Mouse (Mus musculus): ENCODE data around the gene 9030025P20Rik. TPM values are rescaled to one million over a fixed set of nuclear protein-coding genes. Genes with fewer than 3 reads are reported as not detected.
"Not testable (repeated sequence)": the region's sequence is repeated elsewhere in the genome, so short reads cannot be mapped to it uniquely, and the experiment has no call there.

9030025P20Rik gene
- polyA plus RNA-seq, 1 experiment from 2014 or later = 8.7 TPM

DNA sequence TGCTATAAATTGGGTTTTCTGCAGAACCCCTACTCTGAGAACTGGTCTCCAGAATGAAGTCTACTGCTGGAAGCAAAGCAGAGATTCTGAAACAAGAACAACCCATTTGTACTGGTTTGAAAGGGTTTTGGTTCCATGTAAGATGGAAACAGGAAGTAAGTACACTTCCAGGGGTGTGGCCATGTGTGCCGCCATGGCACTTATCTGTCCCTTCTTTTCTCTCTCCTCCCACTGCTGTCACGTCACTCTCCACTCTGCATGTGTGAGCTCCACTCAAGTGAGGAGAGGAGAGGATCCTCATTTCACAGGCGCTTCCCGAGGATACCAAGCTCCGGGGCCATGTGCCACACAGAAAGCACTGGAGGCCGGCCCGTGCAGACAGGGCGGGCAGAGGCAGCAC is 24.8 kb upstream of the 9030025P20Rik start:
- Histone ChIP-seq H3K36me3 (peaks cover 44% of the 10 kb centered on the region), H3K9ac (no peak overlapping the region), H3K4me3 (no peak overlapping the region), H3K27me3 (no peaks in the 10 kb centered on the region), H3K4me2 (no peak overlapping the region), H3K27ac (replicated peaks) (no peak overlapping the region), H3K4me1 (replicated peaks) (no peaks in the 10 kb centered on the region), H3K9me3 (no peaks in the 10 kb centered on the region)
- ATAC-seq (ENCODE audit: low FRiP score, low read depth) = no peak
- WGBS = 93% methylated on average over 8 of the region's 8 CpGs

DNA sequence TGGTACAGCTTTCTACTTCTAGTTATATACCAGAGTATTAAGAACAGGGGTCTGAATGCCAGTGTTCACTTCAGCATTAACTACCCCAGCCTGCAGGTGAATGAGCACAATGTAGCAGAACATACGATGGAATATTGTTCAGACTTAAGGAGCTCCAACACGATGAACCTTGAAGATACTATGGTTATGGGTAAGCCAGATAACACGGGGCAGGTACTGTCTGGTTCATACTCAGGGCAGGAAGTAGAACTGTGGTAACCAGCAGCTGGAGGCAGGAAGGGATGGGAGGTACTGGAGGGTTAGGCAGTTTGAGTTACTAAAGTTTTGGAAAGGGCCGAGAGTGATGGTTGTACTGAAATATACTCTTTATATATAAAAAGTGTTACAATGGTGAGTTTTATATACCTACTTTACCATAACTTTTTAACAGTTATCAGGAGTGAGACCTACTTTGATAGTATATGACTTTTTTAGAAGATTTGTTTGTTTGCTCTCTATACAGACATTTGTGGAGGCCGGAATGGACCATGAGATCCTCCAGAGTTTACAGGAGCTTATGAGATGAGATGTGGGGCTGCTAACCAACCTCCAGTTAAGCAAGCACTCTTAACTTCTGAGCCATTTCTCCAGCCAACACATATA is 19.5 kb upstream of the 9030025P20Rik start:
- Histone ChIP-seq H3K4me2 (no peak overlapping the region), H3K4me3 (no peak overlapping the region), H3K9ac (no peak overlapping the region), H3K36me3 (peaks cover 9% of the 10 kb centered on the region), H3K27me3 (no peaks in the 10 kb centered on the region), H3K9me3 (no peaks in the 10 kb centered on the region), H3K4me1 (replicated peaks) (peaks cover 12% of the 10 kb centered on the region), H3K27ac (replicated peaks) (no peak overlapping the region)
- no peak for ATAC-seq (ENCODE audit: low FRiP score, low read depth)
- WGBS = 95% methylated on average over 5 of the region's 5 CpGs

DNA sequence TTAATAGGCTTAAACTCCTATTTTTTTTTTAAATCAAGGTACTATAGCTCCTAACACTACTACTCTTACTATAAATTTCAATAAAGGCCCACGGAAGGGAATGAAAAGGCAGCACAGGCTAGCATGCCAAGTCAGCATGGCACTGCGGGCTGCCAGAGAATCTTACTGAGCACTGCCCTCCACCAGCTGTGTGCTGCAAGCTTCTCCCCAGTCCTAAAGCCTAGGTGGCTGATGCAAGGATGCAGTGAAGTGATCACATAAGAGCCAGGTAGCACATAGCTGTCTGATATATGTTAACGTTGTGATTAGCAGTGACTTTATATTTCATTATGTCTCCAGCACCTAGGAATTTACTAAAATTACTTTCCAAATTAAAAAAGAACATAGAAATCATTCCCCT is 18.3 kb upstream of the 9030025P20Rik start:
- Histone ChIP-seq H3K4me1 (replicated peaks) (peaks cover 12% of the 10 kb centered on the region), H3K9me3 (no peaks in the 10 kb centered on the region), H3K27me3 (no peaks in the 10 kb centered on the region), H3K4me3 (peak overlapping the region; percentile 27), H3K9ac (peak overlapping the region; percentile 42), H3K27ac (replicated peaks) (no peak overlapping the region), H3K36me3 (peaks cover 3% of the 10 kb centered on the region; the same call in 1 of the 2 replicates), H3K4me2 (peak overlapping the region; percentile 99)
- no peak for ATAC-seq (ENCODE audit: low FRiP score, low read depth)
- 26% methylated on average over 3 of the region's 3 CpGs for WGBS

DNA sequence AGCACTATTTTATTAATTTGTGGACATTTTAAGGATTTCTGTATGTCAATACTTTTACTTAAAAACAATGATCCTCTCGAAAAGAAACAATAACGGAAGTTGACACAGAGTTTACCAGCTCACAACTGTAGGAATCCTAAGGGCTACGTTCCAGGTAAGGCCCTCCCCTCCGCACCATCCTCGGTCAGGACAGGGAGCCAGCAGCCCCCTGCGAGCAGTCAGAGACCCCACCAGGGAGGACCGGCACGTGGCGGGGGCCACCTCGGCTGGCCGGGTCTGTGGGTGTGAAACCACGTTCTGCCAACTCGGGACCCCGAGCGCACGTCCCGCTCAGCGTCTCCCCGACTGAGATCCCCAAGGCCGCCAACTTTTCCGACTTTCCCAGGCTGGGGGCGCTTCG is 17.7 kb upstream of the 9030025P20Rik start:
- Histone ChIP-seq H3K27ac (replicated peaks) (no peak overlapping the region), H3K9me3 (no peaks in the 10 kb centered on the region), H3K4me2 (peak overlapping the region; percentile 99), H3K4me3 (peak overlapping the region; percentile 74), H3K4me1 (replicated peaks) (peaks cover 12% of the 10 kb centered on the region), H3K36me3 (peaks cover 3% of the 10 kb centered on the region; the same call in 1 of the 2 replicates), H3K9ac (peak overlapping the region; percentile 72), H3K27me3 (no peaks in the 10 kb centered on the region)
- ATAC-seq (ENCODE audit: low FRiP score, low read depth) = 0 out of 2 replicates have a peak, but pooled peaks have one; percentile 2
- under 1% methylated on average over 21 of the region's 23 CpGs for WGBS

DNA sequence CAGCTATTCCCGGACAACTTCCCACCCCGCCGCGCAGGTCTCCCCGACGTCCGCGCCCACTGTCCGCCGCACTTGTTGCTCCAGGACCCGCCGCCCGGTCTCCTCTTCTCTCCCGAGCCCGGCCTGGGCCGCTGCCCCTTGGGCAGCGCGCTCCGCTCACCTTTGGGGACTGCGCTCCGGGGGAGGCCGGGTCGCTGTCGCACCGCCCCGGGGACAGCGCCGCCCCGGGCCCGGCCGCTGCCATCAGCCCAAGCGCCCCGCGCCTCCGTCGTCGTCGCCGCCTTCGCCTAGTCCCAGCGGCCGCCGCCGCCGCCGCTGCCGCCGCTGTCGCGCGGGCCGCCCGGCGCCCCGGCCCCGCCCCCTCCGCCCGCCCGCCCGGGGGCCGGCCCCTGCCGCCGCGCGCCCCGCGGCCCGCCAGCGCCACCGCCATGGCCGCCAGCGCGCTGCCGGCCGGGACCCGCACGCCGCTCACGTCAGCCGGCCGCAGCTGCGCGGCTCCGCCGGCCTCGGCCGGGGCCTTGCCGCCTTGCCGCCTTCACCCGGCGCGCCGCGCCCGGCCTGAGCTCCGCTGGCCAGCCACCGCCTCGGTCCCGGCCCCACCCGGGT is 17.2 kb upstream of the 9030025P20Rik start, which contains the start of gene Phf10:
TSS of gene Phf10 (minus strand) at position 323 of the 606 bp plus-strand sequence.
- ATAC-seq (ENCODE audit: low FRiP score, low read depth) = peak; percentile 79
- peak within 1 kb of the TSS; percentile 74 for H3K4me3 ChIP-seq
- H3K4me2 ChIP-seq = peak within 1 kb of the TSS; percentile 99
- peaks cover 12% of the 10 kb centered on the region for H3K4me1 ChIP-seq (replicated peaks)
- H3K27me3 ChIP-seq; H3K9me3 ChIP-seq; H3K27ac ChIP-seq (replicated peaks); H3K36me3 ChIP-seq: not testable (repeated sequence)
- peak within 1 kb of the TSS; percentile 72 for H3K9ac ChIP-seq
- WGBS = under 1% methylated on average over 27 of the region's 100 CpGs

DNA sequence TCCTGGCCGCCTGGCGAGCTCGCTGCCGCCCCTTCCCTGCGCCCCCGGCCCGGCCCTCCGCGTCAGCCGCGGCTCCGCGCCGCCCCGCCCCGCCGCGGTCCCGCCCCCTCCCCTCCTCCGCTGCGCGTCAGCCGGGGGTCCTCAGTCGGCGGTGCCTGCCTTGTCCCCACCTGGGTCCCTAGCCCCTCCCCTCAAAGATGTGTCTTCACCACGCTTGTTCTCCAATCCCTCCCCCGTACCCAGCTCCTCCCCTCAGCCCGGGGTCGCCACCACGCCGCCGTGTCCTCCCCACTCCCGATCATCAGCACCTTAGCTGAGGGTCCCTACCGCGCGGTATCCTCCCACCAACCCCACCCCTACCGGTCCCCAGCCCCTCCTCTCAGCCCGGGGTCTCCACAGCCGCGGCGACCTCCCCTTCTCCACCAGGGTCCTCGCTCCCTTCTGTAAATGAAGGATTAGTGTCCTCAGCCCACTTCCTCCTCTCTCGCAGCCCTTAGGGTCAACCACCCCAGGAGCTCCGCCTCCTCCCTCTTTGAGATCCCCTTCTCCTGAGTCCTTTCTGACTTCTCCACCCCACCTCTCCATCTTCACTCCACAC is 16.6 kb upstream of the 9030025P20Rik start:
- not testable (repeated sequence) for H3K9ac ChIP-seq; H3K4me2 ChIP-seq; H3K9me3 ChIP-seq; H3K4me3 ChIP-seq; H3K36me3 ChIP-seq; H3K27ac ChIP-seq (replicated peaks); H3K27me3 ChIP-seq
- peak; percentile 95 for ATAC-seq (ENCODE audit: low FRiP score, low read depth)
- peaks cover 12% of the 10 kb centered on the region for H3K4me1 ChIP-seq (replicated peaks)
- WGBS = no CpG with 5 or more reads among the region's 44 CpGs

DNA sequence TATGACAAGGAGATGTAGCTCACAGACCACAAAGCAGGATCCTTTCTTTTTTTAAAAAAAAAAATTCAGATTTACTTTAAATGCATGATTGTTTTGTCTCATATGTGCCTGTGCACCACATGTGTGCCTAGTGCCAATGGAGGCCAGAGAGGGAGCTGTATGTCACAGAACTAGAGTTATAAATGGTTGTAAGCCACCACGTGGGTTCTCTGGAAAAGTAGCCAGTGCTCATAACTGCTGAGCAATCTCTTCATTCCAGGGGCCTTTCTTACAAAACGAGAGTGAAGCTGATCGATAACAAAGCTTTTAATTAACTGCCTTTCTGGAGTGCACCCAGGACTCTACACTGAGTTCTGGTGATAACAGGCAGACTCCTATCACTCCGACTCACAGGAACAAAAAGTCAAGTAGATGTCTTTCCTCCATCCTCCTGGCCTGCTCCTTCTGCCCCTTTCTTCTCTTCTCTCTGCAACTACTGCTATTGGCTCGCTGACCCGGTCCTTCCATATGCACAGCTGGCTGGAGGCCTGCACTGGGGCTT is 9.8 kb upstream of the 9030025P20Rik start:
- not testable (repeated sequence) for ATAC-seq (ENCODE audit: low FRiP score, low read depth); H3K4me2 ChIP-seq; H3K9ac ChIP-seq; H3K36me3 ChIP-seq; H3K9me3 ChIP-seq; H3K27me3 ChIP-seq; H3K27ac ChIP-seq (replicated peaks); H3K4me3 ChIP-seq; H3K4me1 ChIP-seq (replicated peaks)
- WGBS = no CpG with 5 or more reads among the region's 6 CpGs

DNA sequence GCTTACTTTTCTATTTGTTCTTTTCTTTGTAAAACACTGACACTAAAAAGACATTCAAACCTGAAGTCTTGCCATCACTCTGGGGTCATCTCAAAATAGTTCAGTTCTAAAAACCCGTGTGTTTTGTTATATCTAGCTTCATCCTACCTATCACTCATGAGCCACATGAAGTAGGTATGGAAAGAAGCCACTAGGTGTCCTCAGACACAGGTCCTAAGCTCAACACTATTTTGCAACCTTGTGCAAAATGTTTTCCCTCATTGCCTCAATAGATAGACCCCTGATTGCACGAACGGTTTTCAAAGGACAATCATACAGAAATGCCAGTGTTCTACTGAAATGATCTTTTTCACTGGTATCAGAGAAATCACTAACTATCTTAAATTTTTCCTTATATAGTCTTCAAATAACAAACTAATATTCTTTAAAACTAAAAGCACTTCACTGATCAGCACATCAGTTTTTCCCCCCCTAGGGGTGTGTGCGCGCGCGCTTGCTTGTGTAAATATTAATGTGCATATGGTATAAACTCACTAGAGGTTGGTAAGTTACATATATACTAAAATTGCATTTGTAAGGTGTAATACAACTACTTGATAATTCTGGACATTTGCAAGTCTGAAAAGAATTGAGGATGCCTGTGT is 428 bp upstream of the 9030025P20Rik start:
- H3K36me3 ChIP-seq; H3K9me3 ChIP-seq; H3K9ac ChIP-seq; H3K4me3 ChIP-seq; H3K27ac ChIP-seq (replicated peaks); H3K27me3 ChIP-seq; H3K4me1 ChIP-seq (replicated peaks); ATAC-seq (ENCODE audit: low FRiP score, low read depth): not testable (repeated sequence)
- H3K4me2 ChIP-seq = 0 out of 2 replicates have a peak overlapping the region, but pooled peaks have one; percentile 23
- 1% methylated on average over 4 of the region's 7 CpGs for WGBS

DNA sequence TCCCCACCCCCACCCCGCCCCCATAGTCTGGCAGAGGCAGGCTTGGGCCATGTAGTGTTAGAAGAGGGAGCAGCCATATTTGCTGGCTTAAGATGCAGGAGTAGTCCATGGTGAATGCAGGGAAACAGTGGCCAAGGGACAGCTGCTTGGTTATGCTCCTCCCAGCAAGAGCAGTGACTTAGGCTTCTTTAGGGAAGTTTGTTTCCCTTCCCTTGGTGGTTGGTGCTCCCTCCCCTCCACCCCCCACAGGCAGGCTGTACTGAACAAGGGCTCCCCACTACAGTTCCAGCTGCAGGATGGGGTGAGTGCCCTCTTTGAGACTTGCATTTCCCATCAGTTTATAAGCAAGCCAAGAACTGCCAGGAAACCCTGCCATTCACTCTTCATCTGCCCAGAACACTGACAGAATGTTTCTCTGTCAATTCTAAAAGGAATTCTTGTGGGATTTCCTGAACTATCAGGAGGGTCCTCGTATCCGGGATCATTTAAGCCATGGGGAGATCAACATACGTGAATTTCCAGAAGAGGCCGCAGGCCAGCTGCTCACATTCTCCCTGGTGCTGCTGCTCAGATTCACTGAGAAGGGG is 11.9 kb downstream of the 9030025P20Rik start:
- H3K9ac ChIP-seq; H3K36me3 ChIP-seq; H3K4me1 ChIP-seq (replicated peaks); ATAC-seq (ENCODE audit: low FRiP score, low read depth); H3K9me3 ChIP-seq; H3K4me3 ChIP-seq; H3K4me2 ChIP-seq; H3K27ac ChIP-seq (replicated peaks); H3K27me3 ChIP-seq: not testable (repeated sequence)
- WGBS = 72% methylated on average over 4 of the region's 5 CpGs

DNA sequence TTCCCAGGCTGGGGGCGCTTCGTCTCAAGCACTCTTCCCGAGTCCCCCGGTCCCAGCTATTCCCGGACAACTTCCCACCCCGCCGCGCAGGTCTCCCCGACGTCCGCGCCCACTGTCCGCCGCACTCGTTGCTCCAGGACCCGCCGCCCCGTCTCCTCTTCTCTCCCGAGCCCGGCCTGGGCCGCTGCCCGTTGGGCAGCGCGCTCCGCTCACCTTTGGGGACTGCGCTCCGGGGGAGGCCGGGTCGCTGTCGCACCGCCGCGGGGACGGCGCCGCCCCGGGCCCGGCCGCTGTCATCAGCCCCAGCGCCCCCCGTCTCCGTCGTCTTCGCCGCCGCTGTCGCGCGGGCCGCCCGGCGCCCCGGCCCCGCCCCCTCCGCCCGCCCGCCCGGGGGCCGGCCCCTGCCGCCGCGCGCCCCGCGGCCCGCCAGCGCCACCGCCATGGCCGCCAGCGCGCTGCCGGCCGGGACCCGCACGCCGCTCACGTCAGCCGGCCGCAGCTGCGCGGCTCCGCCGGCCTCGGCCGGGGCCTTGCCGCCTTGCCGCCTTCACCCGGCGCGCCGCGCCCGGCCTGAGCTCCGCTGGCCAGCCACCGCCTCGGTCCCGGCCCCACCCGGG is 14.4 kb downstream of the 9030025P20Rik start:
- not testable (repeated sequence) for H3K4me3 ChIP-seq; H3K27ac ChIP-seq (replicated peaks); H3K9ac ChIP-seq; H3K36me3 ChIP-seq; H3K27me3 ChIP-seq; H3K4me1 ChIP-seq (replicated peaks); H3K4me2 ChIP-seq; H3K9me3 ChIP-seq
- WGBS = no CpG with 5 or more reads among the region's 98 CpGs
- ATAC-seq (ENCODE audit: low FRiP score, low read depth) = peak; percentile 83

DNA sequence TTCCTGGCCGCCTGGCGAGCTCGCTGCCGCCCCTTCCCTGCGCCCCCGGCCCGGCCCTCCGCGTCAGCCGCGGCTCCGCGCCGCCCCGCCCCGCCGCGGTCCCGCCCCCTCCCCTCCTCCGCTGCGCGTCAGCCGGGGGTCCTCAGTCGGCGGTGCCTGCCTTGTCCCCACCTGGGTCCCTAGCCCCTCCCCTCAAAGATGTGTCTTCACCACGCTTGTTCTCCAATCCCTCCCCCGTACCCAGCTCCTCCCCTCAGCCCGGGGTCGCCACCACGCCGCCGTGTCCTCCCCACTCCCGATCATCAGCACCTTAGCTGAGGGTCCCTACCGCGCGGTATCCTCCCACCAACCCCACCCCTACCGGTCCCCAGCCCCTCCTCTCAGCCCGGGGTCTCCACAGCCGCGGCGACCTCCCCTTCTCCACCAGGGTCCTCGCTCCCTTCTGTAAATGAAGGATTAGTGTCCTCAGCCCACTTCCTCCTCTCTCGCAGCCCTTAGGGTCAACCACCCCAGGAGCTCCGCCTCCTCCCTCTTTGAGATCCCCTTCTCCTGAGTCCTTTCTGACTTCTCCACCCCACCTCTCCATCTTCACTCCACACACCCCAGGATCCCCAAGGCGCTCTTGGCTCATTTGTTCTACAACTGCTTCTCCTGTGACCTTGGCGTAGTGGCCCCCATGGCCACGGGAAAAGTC is 15.0 kb downstream of the 9030025P20Rik start:
- H3K9ac ChIP-seq; H3K4me1 ChIP-seq (replicated peaks); H3K27ac ChIP-seq (replicated peaks); H3K36me3 ChIP-seq; H3K27me3 ChIP-seq; H3K4me3 ChIP-seq; H3K4me2 ChIP-seq; H3K9me3 ChIP-seq: not testable (repeated sequence)
- WGBS = no CpG with 5 or more reads among the region's 47 CpGs
- peak; percentile 93 for ATAC-seq (ENCODE audit: low FRiP score, low read depth)

All from hindbrain, embryonic 15.5 days (tissue).